Mouse (Mus musculus): Measurements from ENCODE around the gene Rab11a. TPM values are rescaled to one million over a fixed set of nuclear protein-coding genes. Genes with fewer than 3 reads are reported as not detected.

The Rab11a gene
- polyA plus RNA-seq, 1 experiment from 2014 or later: 1,132 TPM

DNA sequence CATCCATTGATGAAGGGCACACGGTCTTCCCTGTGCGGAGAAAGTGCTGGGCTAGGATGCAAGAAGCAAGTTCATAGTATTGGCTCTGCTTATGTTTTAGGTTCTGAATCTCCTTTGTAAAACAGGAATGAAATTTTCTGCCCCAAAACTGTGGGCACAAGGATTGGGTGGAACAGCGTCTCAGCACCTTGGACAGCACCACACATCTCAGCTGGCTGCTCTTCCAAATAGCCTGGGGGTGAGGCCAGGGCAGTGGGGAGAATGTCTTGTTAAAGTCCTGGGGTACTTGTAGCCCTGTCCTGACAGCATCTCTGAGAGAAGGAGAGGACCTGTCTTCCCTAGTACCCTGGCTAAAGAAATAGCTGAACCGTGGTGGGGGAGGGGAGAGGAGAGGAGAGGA is 71.0 kb downstream of the Rab11a start:
- DNase-seq (ENCODE audit: low spot score): peak; percentile 58
- WGBS: 34% methylated on average over 4 of the region's 4 CpGs

More for the DNA sequence above, 71.0 kb downstream of the Rab11a start:
- no peaks in the 10 kb centered on the region for H3K27me3 ChIP-seq (ENCODE audit: insufficient read depth, low read length)
- H3K9ac ChIP-seq (ENCODE audit: low read depth, low read length): no peak overlapping the region
- H3K9me3 ChIP-seq (replicated peaks; ENCODE audit: low read length): no peaks in the 10 kb centered on the region
- TF ChIP-seq CTCF (IDR thresholded peaks at IDR 0.05; ENCODE audit: low read depth): no peak
- H3K4me2 ChIP-seq (ENCODE audit: low read length): no peak overlapping the region
- no peak overlapping the region for H3K27ac ChIP-seq
- H3K36me3 ChIP-seq (ENCODE audit: insufficient read depth, low read length): no peaks in the 10 kb centered on the region
- no peak for ATAC-seq (replicated peaks; ENCODE audit: low FRiP score, low read depth)
- no peak overlapping the region for H3K4me3 ChIP-seq (replicated peaks; ENCODE audit: low read depth, low read length)
- H3K4me1 ChIP-seq (replicated peaks; ENCODE audit: insufficient read depth, low read length): no peaks in the 10 kb centered on the region

Small RNAs within 50 kb of the gene (microRNA-seq; reads per million reads assigned to microRNA genes)
- not detected for gene Gm47308

Other genes with a start within 250 kb of the Rab11a start
- gene Dennd4a, start 73.6 kb upstream of the Rab11a start, polyA plus RNA-seq (2015; fragmentation: Nextera tagmentation; extraction: Ambion mirVana): 2.7 and 3.6 TPM in 2 replicates
- 0.04 TPM in 1 of 2 replicates, not detected in the other for gene Slc24a1, start 213.8 kb upstream of the Rab11a start, polyA plus RNA-seq (2015; fragmentation: Nextera tagmentation; extraction: Ambion mirVana)
- gene Ints14, start 223.1 kb upstream of the Rab11a start, polyA plus RNA-seq (2015; fragmentation: Nextera tagmentation; extraction: Ambion mirVana): 45.3 and 47.1 TPM in 2 replicates